Mouse (Mus musculus): Measurements from ENCODE around the gene Sigmar1. TPM values are rescaled to one million over a fixed set of nuclear protein-coding genes. Genes with fewer than 3 reads are reported as not detected.
"Not testable (repeated sequence)": the region's sequence is repeated elsewhere in the genome, so short reads cannot be mapped to it uniquely, and the experiment has no call there.

The Sigmar1 gene
- 10 to 100 TPM; 19.7 to 23.5 TPM for total RNA-seq (2021)

GRCm38 (mm10) chr4:41755338-41756305 is at the start of gene Sigmar1:
Gene Sigmar1, minus strand, starts transcription at chr4:41756157.
- intact Hi-C loops (cut with DNase I) = loop anchor here (2.0 kb wide), 1 partner anchor 19 kb away; the partner anchor contains the start of gene Ccl27a
- peak; percentile 84 to 89 for DNase-seq

DNA sequence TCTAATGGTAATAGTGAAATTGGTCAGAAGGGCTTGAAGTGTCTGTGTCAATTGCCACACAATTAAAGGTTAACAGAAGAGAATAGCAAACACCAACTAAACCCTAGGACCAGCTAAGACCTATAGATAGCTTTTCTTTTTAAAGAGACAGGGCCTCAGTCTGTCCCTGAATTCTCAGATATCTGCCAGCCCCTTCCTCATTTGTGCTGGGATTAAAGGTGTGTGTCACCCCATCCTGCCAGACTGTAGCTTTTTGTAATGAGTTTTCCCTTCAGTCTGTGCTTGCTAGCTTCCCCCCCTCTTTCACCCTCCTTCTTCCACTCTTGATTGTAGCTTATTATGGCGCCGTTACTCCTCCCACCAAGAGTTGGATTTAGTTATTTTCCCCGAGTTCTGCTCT is 27.2 kb upstream of the Sigmar1 start:
- intact Hi-C loops (cut with DNase I); DNase-seq: not testable (repeated sequence)

DNA sequence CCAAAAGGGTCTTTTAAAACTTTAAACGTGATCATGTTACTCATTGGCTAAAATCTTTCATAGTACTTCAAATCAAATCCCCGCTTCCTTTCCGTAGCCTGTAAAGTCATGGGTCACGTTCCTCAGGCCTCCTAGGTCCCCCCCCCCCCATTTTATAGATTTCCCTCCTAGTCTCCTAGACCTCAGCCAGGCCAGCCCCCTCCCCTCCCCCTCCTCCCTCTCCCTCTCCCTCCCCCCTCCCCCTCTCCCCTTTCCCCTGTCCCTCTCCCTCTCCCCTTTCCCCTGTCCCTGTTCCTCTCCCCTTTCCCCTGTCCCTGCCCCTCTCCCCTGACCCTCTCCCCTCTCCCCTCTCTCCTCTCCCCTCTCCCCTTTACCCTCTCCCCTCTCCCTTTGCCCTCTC is 26.8 kb upstream of the Sigmar1 start:
- DNase-seq; intact Hi-C loops (cut with DNase I): not testable (repeated sequence)

DNA sequence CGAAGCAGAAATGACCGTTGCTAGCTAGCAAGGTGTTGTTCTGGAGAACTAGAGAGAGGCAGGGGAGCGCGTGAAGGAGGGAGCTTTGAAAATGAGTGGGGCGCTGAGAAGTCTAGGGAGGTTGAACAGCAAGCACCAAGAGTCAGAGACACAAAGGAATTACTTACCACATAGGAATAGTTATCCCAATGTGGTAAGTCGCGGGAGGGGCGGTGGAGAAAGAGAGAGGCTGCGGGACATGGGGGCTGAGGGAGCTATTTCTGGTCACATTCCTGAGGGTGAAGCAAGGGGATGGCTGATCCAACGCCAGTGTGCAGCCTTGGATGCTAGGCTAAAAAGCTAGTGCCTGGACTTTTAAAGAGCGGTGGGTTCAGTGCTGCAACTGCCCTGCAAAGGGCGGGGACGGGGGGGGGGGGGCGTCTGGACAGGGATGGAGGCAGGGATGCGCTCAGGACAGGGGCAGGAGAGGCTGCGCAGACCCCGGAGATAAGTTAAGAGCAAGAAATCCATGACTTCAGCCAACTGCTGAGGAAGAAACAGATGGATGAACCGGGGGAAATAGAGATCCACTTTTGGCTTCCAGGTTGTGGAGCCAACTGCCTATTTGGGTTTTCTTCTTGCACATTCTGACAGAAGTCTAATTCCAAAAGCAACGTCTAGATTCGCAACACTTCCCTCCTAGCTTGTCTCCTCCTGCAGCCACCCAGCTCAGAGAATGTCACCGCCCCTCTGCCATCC is 26.0 kb upstream of the Sigmar1 start:
- intact Hi-C loops (cut with DNase I); DNase-seq: not testable (repeated sequence)

DNA sequence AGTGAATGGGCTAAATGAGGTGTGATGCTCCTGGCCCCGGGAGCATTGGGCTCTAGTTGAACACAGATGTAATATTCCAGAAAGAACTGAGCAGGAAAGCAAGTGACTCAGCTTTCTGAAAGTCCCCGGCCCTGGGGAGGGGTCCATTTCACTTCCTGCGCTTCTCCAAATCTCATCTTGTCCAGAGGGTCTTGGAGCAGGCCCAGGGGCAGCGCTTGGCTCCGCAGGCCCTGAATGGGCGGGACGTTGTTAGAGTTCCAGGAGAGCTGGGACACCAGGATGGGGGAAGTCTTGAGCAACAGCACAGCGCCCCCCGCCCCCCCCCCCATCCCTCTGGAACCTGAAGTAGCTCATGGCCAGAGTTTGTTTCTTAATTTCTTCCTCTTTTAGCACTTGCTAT is 25.3 kb upstream of the Sigmar1 start:
- intact Hi-C loops (cut with DNase I); DNase-seq: not testable (repeated sequence)

GRCm38 (mm10) chr4:41775840-41776239 is 19.9 kb upstream of the Sigmar1 start:
- intact Hi-C loops (cut with DNase I) = loop anchor here (2.0 kb wide), 1 partner anchor 21 kb away; the partner anchor contains the start of gene Galt
- DNase-seq = not testable (repeated sequence)

DNA sequence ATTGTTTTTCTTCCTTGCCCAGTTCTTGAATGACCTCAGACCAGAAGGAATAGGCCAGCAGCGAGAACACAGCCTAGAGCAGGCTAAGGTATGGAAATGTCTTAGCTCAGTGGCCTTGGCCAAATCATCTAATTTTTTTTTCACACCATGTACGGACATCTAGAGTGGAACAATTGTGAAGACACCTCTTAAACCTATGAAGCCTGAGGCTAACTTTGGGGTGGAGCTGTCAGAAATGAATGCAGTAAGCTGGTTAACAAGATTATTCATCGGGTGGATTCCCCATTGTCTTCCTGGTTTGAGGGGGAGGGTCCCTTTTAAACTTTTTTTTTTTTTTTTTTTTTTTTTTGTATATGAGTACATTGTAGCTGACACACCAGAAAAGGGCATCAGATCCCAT is 18.5 kb upstream of the Sigmar1 start:
- DNase-seq = not testable (repeated sequence)
- intact Hi-C loops (cut with DNase I) = loop anchor here (2.0 kb wide), 1 partner anchor 20 kb away; the partner anchor contains the start of gene Galt

DNA sequence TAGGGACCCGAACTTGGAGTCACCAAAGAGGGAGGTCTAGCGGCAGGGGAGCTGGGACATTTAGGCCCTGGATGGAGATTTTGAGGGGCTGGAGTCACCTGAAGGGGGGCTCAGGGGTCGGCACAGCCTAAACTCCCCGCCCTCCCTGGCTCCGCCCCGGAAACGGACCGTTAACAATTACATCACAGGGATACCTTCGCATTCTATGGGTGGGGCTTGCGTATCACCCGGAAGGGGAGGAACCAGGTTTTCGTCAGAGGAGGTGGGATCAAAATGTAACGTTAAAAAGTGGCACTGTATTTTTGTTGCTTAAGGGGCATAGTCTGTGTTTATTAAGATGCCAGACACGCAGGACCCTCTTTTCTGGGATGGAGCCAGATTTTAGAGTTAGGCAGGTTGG is 18.0 kb upstream of the Sigmar1 start, which contains the start of gene Ccl27a:
Gene Ccl27a (minus strand): TSS at position 246 of the 400 bp plus-strand sequence.
- DNase-seq = peak; percentile 70 to 74
- intact Hi-C loops (cut with DNase I) = loop anchor here (2.0 kb wide), 1 partner anchor 19 kb away; the partner anchor contains the start of gene Galt

GRCm38 (mm10) chr4:41773502-41773901 is 17.5 kb upstream of the Sigmar1 start:
- intact Hi-C loops (cut with DNase I) = not testable (repeated sequence)
- peak; percentile 69 to 70 for DNase-seq

DNA sequence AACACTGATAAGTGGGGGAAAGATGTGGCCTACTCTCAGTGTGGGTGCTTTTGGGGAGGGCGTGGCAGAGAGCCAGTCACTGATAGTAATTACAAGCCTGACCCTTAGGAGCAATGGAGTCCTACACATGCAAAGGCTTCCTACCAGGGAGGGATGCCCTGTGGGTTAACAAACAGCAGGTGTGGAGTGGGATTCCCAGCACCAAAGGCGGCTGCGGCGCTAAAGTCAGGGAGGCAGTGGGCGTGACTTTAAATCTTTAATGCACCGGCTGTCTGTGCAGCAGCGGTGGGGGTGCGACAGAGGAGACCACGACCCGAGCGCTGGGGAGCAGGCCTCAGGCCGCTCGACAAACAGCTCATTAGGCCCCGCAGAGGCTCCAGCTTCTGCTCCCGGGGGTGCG is 17.0 kb upstream of the Sigmar1 start:
- intact Hi-C loops (cut with DNase I); DNase-seq: not testable (repeated sequence)

GRCm38 (mm10) chr4:41767301-41767700 is 11.3 kb upstream of the Sigmar1 start:
- intact Hi-C loops (cut with DNase I); DNase-seq: not testable (repeated sequence)

GRCm38 (mm10) chr4:41763176-41763575 is 7.2 kb upstream of the Sigmar1 start:
- intact Hi-C loops (cut with DNase I); DNase-seq: not testable (repeated sequence)

DNA sequence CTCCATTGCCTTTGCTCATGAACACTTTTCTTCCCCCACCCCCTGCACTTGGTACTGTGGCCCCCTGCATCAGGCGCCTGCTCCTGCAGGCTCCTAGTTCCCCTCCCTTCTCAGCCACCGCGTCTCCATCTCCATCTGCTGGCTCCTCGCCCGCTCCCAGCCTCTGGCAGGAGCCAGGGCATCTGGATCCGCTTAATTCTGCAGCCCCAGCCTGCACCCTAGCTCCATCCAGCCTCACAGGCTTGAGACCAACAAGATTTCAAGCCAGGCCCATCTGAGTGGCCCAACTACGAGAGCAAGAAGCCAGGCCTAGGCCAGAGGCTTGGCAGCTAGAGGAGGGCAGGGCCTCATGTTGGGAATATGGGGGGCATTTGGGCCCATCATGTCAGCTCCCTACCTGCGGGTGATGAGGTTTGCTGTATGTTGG is 6.7 kb upstream of the Sigmar1 start:
- DNase-seq = peak; percentile 69 to 70

GRCm38 (mm10) chr4:41762099-41762687 is 6.2 kb upstream of the Sigmar1 start:
- intact Hi-C loops (cut with DNase I) = no loop called here
- no peak for DNase-seq

More for the DNA sequence above, 6.7 kb upstream of the Sigmar1 start:
- intact Hi-C loops (cut with DNase I) = not testable (repeated sequence)

- DNase-seq = no peak
These were observed 5.7 kb upstream of the Sigmar1 start for GRCm38 (mm10) chr4:41761680-41762079.

DNA sequence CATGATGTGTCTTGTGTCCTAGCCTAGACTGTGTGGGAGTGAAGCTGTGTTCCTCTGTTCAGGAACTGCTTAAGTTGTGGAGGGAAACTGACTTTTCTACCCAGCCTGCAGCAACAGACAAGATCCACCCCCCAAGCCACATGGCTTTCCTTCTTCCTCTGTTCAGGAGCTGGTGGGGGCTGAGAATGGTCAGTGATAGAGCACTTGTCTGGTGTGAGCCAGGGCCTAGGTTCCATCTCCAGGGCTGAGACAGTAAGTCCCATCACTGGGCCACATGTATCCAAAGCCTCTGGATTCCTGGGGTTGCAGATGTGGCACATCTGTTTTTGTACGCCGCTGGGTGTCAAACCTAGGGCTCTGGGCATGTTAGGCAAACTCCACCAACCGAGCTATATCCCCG is 5.0 kb upstream of the Sigmar1 start:
- intact Hi-C loops (cut with DNase I) = no loop called here
- no peak for DNase-seq

More at GRCm38 (mm10) chr4:41761680-41762079, 5.7 kb upstream of the Sigmar1 start:
- intact Hi-C loops (cut with DNase I) = no loop called here

- peak; percentile 90 for DNase-seq
- intact Hi-C loops (cut with DNase I) = no loop called here
These were observed 4.3 kb upstream of the Sigmar1 start for GRCm38 (mm10) chr4:41760288-41760721.

- DNase-seq = no peak
- intact Hi-C loops (cut with DNase I) = no loop called here
These were observed 3.8 kb upstream of the Sigmar1 start for GRCm38 (mm10) chr4:41759656-41760287.

GRCm38 (mm10) chr4:41759206-41759605 is 3.2 kb upstream of the Sigmar1 start:
- peak in 1 of 2 experiments; percentile 37 for DNase-seq
- intact Hi-C loops (cut with DNase I) = no loop called here

GRCm38 (mm10) chr4:41758701-41759100 is 2.7 kb upstream of the Sigmar1 start:
- DNase-seq = no peak
- intact Hi-C loops (cut with DNase I) = no loop called here
